Mouse (Mus musculus): Measurements from ENCODE around the gene Smim24. TPM values are rescaled to one million over a fixed set of nuclear protein-coding genes. Genes with fewer than 3 reads are reported as not detected.

Smim24 gene
- polyA plus RNA-seq, 1 experiment: 6,898 TPM

DNA sequence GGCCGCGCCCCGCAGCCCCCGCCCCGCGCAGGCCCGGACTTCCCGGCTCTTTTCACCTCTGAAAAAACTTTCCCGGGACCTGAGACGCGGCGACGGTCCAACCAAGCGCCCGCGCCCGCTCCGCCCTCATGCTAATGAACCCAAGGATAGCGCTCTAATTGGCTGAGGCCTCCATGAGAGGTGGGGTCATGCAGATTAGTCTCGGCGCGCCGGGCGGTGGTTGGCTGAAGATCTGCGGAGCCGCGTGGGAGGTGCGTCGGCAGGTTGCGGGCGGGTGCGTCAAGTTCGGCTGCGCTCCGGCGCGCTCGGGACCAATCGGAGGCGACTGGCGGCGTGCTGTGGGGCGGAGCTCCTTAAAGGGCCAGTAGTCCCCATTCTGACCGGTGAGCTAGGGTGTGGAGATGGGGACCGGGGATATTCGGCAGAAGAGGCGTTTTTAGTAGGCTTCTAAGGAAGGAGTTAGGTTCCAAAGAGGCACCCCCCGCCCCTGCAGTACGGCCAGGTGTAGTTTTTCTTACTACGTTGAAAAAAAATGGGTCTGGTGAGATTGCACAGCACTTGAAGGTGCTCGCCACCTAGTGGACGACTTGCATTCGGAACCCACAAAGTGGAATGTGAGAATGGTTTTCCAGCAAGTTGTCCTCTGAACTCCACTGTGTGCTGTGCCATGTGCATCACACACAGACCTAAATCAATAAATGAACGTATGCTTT lies 42.3 kb upstream of the Smim24 start, which contains the start of gene Hmg20b:
Gene Hmg20b (minus strand): TSS at position 130 of the 713 bp plus-strand sequence.
- Histone ChIP-seq H3K4me1 (ENCODE audit: control insufficient read depth, insufficient read depth, insufficient read length, low read length) (peaks cover 30% of the 10 kb centered on the region), H3K36me3 (ENCODE audit: control insufficient read depth, insufficient read depth, low read length) (peaks cover 9% of the 10 kb centered on the region), H3K4me3 (ENCODE audit: low read depth, low read length) (peak within 1 kb of the TSS; percentile 75), H3K27me3 (ENCODE audit: control insufficient read depth, insufficient read depth, low read length) (no peaks in the 10 kb centered on the region), H3K27ac (ENCODE audit: insufficient read depth, low read depth, low read length) (peak within 1 kb of the TSS; percentile 71)
- TF ChIP-seq CTCF (IDR thresholded peaks at IDR 0.05; ENCODE audit: extremely low read depth, insufficient read length, insufficient replicate concordance, low read depth, low read length) (peak; percentile 99; the same call in 1 of the 2 replicates), POLR2A (IDR thresholded peaks at IDR 0.05; ENCODE audit: low read depth, low read length) (peak; percentile 28; the same call in 1 of the 2 replicates)
- WGBS: 1% methylated on average over 54 of the region's 54 CpGs

GRCm38 (mm10) chr10:81351678-81352291 lies 41.1 kb upstream of the Smim24 start:
- no peaks in the 10 kb centered on the region for H3K27me3 ChIP-seq (ENCODE audit: control insufficient read depth, insufficient read depth, low read length)
- peaks cover 26% of the 10 kb centered on the region for H3K4me1 ChIP-seq (ENCODE audit: control insufficient read depth, insufficient read depth, insufficient read length, low read length)
- H3K4me3 ChIP-seq (ENCODE audit: low read depth, low read length): no peak overlapping the region
- WGBS: 12% methylated on average over 9 of the region's 9 CpGs
- peaks cover 9% of the 10 kb centered on the region for H3K36me3 ChIP-seq (ENCODE audit: control insufficient read depth, insufficient read depth, low read length)
- no peak overlapping the region; the same call in 1 of the 2 replicates for H3K27ac ChIP-seq (ENCODE audit: insufficient read depth, low read depth, low read length)
- no peak for TF ChIP-seq CTCF (IDR thresholded peaks at IDR 0.05; ENCODE audit: extremely low read depth, insufficient read length, insufficient replicate concordance, low read depth, low read length)
- no peak for TF ChIP-seq POLR2A (IDR thresholded peaks at IDR 0.05; ENCODE audit: low read depth, low read length)

GRCm38 (mm10) chr10:81354738-81355477 lies 37.9 kb upstream of the Smim24 start:
- 85% methylated on average over 9 of the region's 9 CpGs for WGBS
- H3K27me3 ChIP-seq (ENCODE audit: control insufficient read depth, insufficient read depth, low read length): no peaks in the 10 kb centered on the region
- no peak overlapping the region for H3K4me3 ChIP-seq (ENCODE audit: low read depth, low read length)
- no peaks in the 10 kb centered on the region for H3K36me3 ChIP-seq (ENCODE audit: control insufficient read depth, insufficient read depth, low read length)
- TF ChIP-seq POLR2A (IDR thresholded peaks at IDR 0.05; ENCODE audit: low read depth, low read length) (no peak), CTCF (IDR thresholded peaks at IDR 0.05; ENCODE audit: extremely low read depth, insufficient read length, insufficient replicate concordance, low read depth, low read length) (no peak)
- H3K27ac ChIP-seq (ENCODE audit: insufficient read depth, low read depth, low read length): no peak overlapping the region
- peaks cover 23% of the 10 kb centered on the region; the same call in 1 of the 2 replicates for H3K4me1 ChIP-seq (ENCODE audit: control insufficient read depth, insufficient read depth, insufficient read length, low read length)

DNA sequence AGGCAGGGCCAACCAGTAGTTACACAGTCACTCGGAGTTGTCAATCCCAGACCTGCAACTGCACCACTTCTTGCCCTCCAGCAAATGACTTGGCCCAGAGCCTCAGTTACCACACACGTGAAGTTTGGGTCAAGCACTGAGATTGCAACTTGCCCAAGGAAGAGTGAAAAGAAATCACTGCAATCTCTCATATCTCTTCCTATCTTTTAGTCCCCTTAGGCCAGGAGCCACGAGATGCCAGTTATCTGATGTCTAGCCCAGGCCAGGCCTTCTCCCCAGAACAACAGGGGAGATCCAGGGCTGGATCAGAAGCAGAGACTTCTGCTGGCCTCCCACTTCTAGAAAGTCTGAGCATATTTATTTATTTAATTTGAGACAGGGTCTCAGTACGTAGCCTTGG lies 37.3 kb upstream of the Smim24 start:
- Histone ChIP-seq H3K27me3 (ENCODE audit: control insufficient read depth, insufficient read depth, low read length) (no peaks in the 10 kb centered on the region), H3K27ac (ENCODE audit: insufficient read depth, low read depth, low read length) (no peak overlapping the region), H3K36me3 (ENCODE audit: control insufficient read depth, insufficient read depth, low read length) (no peaks in the 10 kb centered on the region), H3K4me3 (ENCODE audit: low read depth, low read length) (no peak overlapping the region), H3K4me1 (ENCODE audit: control insufficient read depth, insufficient read depth, insufficient read length, low read length) (peaks cover 23% of the 10 kb centered on the region; the same call in 1 of the 2 replicates)
- TF ChIP-seq POLR2A (IDR thresholded peaks at IDR 0.05; ENCODE audit: low read depth, low read length) (no peak), CTCF (IDR thresholded peaks at IDR 0.05; ENCODE audit: extremely low read depth, insufficient read length, insufficient replicate concordance, low read depth, low read length) (no peak)
- 85% methylated on average over 4 of the region's 4 CpGs for WGBS

GRCm38 (mm10) chr10:81356352-81356990 lies 36.4 kb upstream of the Smim24 start:
- WGBS: 30% methylated on average over 12 of the region's 12 CpGs
- TF ChIP-seq POLR2A (IDR thresholded peaks at IDR 0.05; ENCODE audit: low read depth, low read length) (no peak), CTCF (IDR thresholded peaks at IDR 0.05; ENCODE audit: extremely low read depth, insufficient read length, insufficient replicate concordance, low read depth, low read length) (no peak)

DNA sequence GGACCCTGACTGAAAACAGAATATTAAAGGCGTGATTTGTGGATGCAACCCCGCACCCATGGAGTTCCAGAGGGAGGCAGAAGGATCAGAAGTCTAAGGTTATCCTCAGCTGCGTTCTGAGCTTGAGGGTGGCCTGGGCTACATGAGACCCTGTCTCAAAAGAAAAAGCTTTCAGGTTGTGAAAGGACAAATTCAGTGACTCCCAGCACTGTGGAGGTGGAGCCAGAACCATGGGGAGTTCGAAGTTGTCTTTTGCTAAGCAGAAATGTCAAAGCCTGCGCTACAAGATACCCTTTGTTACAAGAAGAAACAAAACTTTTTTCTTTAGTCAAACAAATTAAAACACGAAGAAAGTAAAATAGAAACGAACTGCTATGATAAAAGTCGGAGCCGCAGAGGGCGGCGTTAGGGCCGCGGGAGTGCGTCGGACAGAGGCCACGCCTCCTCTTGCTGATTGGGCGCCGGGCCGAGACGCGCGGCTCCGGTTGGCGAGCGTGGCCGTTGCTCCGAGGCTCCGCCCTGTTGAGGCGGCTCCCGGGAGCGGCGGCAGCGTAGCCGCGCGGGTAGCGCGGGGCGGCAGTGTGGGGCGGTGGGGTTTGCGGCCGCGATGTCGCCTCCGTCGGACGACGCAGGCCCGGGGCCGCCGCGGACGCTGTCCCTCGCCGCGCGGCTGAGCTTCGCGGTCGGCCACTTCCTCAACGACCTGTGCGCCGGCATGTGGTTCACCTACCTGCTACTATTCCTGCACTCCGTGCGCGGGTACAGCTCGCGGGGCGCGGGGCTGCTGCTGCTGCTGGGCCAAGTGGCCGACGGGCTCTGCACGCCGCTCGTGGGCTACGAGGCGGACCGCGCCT lies 35.6 kb upstream of the Smim24 start, which contains the start of gene Mfsd12:
Gene Mfsd12 (plus strand): TSS at position 501 of the 854 bp plus-strand sequence.
- H3K4me1 ChIP-seq (ENCODE audit: control insufficient read depth, insufficient read depth, insufficient read length, low read length): peaks cover 19% of the 10 kb centered on the region
- H3K4me3 ChIP-seq (ENCODE audit: low read depth, low read length): peak within 1 kb of the TSS; percentile 77
- 1% methylated on average over 79 of the region's 79 CpGs for WGBS
- no peak within 1 kb of the TSS for H3K27ac ChIP-seq (ENCODE audit: insufficient read depth, low read depth, low read length)
- no peaks in the 10 kb centered on the region for H3K27me3 ChIP-seq (ENCODE audit: control insufficient read depth, insufficient read depth, low read length)
- no peaks in the 10 kb centered on the region for H3K36me3 ChIP-seq (ENCODE audit: control insufficient read depth, insufficient read depth, low read length)
- TF ChIP-seq CTCF (IDR thresholded peaks at IDR 0.05; ENCODE audit: extremely low read depth, insufficient read length, insufficient replicate concordance, low read depth, low read length) (no peak), POLR2A (IDR thresholded peaks at IDR 0.05; ENCODE audit: low read depth, low read length) (no peak; the same call in 1 of the 2 replicates)

More at GRCm38 (mm10) chr10:81356352-81356990, 36.4 kb upstream of the Smim24 start:
- Histone ChIP-seq H3K4me3 (ENCODE audit: low read depth, low read length) (peak overlapping the region; percentile 77; the same call in 1 of the 2 replicates), H3K36me3 (ENCODE audit: control insufficient read depth, insufficient read depth, low read length) (no peaks in the 10 kb centered on the region), H3K4me1 (ENCODE audit: control insufficient read depth, insufficient read depth, insufficient read length, low read length) (peaks cover 23% of the 10 kb centered on the region), H3K27ac (ENCODE audit: insufficient read depth, low read depth, low read length) (no peak overlapping the region), H3K27me3 (ENCODE audit: control insufficient read depth, insufficient read depth, low read length) (no peaks in the 10 kb centered on the region)

Measured in small intestine, adult 2 months (tissue).